Mouse (Mus musculus) liver, embryonic 14.5 days (tissue): ENCODE measurements around the gene Gpr68.

Experiments used
- CTCF ChIP-seq: IDR thresholded peaks from 2 replicates; pipeline ENCODE4 v1.5.1; 2016; ENCODE audit warnings: antibody characterized with exemption, low read depth, control low read depth
- EP300 ChIP-seq: IDR thresholded peaks from 2 replicates; pipeline ENCODE4 v1.6.1; 2016; ENCODE audit warnings: antibody characterized with exemption, low read depth

- TF ChIP-seq CTCF (no peak), EP300 (no peak)
Observed at GRCm38 (mm10) chr12:100908298-100909034, 468 bp upstream of the Gpr68 start.
